Mouse (Mus musculus) regulatory T cell (primary cell): Measurements from ENCODE around the gene Cel.

Experiments used
- in situ Hi-C: fragments of 300-600 bp; cut with MboI, MseI; formaldehyde crosslinking; loops from one replicate; pipeline ENCODE4 v1.15.1; 2025; ENCODE audit warnings: high pct_unique_total_duplicates

The Cel gene

GRCm38 (mm10) chr2:28585730-28586129 is 22.5 kb upstream of the Cel start:
- in situ Hi-C loops = no loop called here

GRCm38 (mm10) chr2:28585043-28585571 is 21.9 kb upstream of the Cel start:
- in situ Hi-C loops = no loop called here

- in situ Hi-C loops = no loop called here
These were observed 20.4 kb upstream of the Cel start, which contains the start of gene Gtf3c5 for GRCm38 (mm10) chr2:28583651-28584050. Gtf3c5 (minus strand) TSS chr2:28583751.

GRCm38 (mm10) chr2:28582647-28583353 is 19.6 kb upstream of the Cel start:
- in situ Hi-C loops = no loop called here

- in situ Hi-C loops = no loop called here
These were observed 14.8 kb upstream of the Cel start for GRCm38 (mm10) chr2:28578003-28578402.

- in situ Hi-C loops = no loop called here
These were observed 13.6 kb upstream of the Cel start for GRCm38 (mm10) chr2:28576815-28577214.

- in situ Hi-C loops = no loop called here
These were observed 12.1 kb upstream of the Cel start for GRCm38 (mm10) chr2:28575341-28575740.

GRCm38 (mm10) chr2:28569903-28570302 is 6.7 kb upstream of the Cel start:
- in situ Hi-C loops = no loop called here

GRCm38 (mm10) chr2:28566545-28566944 is 3.3 kb upstream of the Cel start:
- in situ Hi-C loops = no loop called here

GRCm38 (mm10) chr2:28564380-28564779 is 1.2 kb upstream of the Cel start:
- in situ Hi-C loops = no loop called here

GRCm38 (mm10) chr2:28563830-28564229 is 627 bp upstream of the Cel start:
- in situ Hi-C loops = no loop called here

GRCm38 (mm10) chr2:28557452-28557851 is 5.8 kb downstream of the Cel start:
- in situ Hi-C loops = no loop called here

- in situ Hi-C loops = loop anchor here (5.0 kb wide), 1 partner anchor 35 kb away; no protein-coding TSS in a partner anchor
These were observed 10.9 kb downstream of the Cel start for GRCm38 (mm10) chr2:28552301-28552700.

- in situ Hi-C loops = no loop called here
These were observed 14.0 kb downstream of the Cel start for GRCm38 (mm10) chr2:28549157-28549556.

GRCm38 (mm10) chr2:28547237-28548172 is 15.7 kb downstream of the Cel start:
- in situ Hi-C loops = no loop called here

GRCm38 (mm10) chr2:28546560-28546959 is 16.6 kb downstream of the Cel start:
- in situ Hi-C loops = no loop called here

GRCm38 (mm10) chr2:28545976-28546375 is 17.2 kb downstream of the Cel start:
- in situ Hi-C loops = no loop called here

- in situ Hi-C loops = no loop called here
These were observed 19.3 kb downstream of the Cel start for GRCm38 (mm10) chr2:28543894-28544293.

GRCm38 (mm10) chr2:28540587-28541227 is 22.5 kb downstream of the Cel start:
- in situ Hi-C loops = no loop called here

GRCm38 (mm10) chr2:28539949-28540348 is 23.3 kb downstream of the Cel start:
- in situ Hi-C loops = no loop called here

GRCm38 (mm10) chr2:28539206-28539605 is 24.0 kb downstream of the Cel start:
- in situ Hi-C loops = no loop called here

GRCm38 (mm10) chr2:28538817-28539128 is 24.4 kb downstream of the Cel start:
- in situ Hi-C loops = no loop called here
